Mouse (Mus musculus) limb, embryonic 12.5 days (tissue): ENCODE data around the gene Efemp1. TPM values are rescaled to one million over a fixed set of nuclear protein-coding genes. Genes with fewer than 3 reads are reported as not detected.
A peak's percentile ranks its signal among the peaks of the same experiment; 100 is the strongest.

Experiments
- ATAC-seq: fragments of 200-750 bp; cut with Nextera tagmentation; 2 replicates; pipeline ENCODE4 v1.8.0; 2017; ENCODE audit warnings: low read depth, moderate TSS enrichment; ENCODE audit not compliant: insufficient number of reproducible peaks, insufficient read depth, low FRiP score, low TSS enrichment
- H3K27ac ChIP-seq: fragments of 300-500 bp; sonication (generic); 2 replicates; pipeline ENCODE4 v1.5.1; 2016; ENCODE audit warnings: mild to moderate bottlenecking, moderate library complexity
- H3K27me3 ChIP-seq: fragments of 300-500 bp; sonication (generic); 2 replicates; pipeline ENCODE4 v1.6.1; 2016; ENCODE audit warnings: mild to moderate bottlenecking, moderate library complexity
- H3K36me3 ChIP-seq: fragments of 300-500 bp; sonication (generic); 2 replicates; pipeline ENCODE4 v1.6.1; 2016; ENCODE audit warnings: mild to moderate bottlenecking, moderate library complexity
- H3K4me1 ChIP-seq: fragments of 300-500 bp; sonication (generic); replicated peaks from 2 replicates; pipeline ENCODE4 v1.6.1; 2016
- H3K4me2 ChIP-seq: fragments of 300-500 bp; sonication (generic); 2 replicates; pipeline ENCODE4 v1.6.1; 2016; ENCODE audit warnings: mild to moderate bottlenecking, moderate library complexity
- H3K4me3 ChIP-seq: fragments of 300-500 bp; sonication (generic); replicated peaks from 2 replicates; pipeline ENCODE4 v1.5.1; 2016; ENCODE audit warnings: mild to moderate bottlenecking
- H3K9ac ChIP-seq: fragments of 300-500 bp; sonication (generic); replicated peaks from 2 replicates; pipeline ENCODE4 v1.6.1; 2016; ENCODE audit warnings: mild to moderate bottlenecking, moderate library complexity
- H3K9me3 ChIP-seq: fragments of 300-500 bp; sonication (generic); 2 replicates; pipeline ENCODE4 v1.6.1; 2016; ENCODE audit warnings: mild to moderate bottlenecking, moderate library complexity
- WGBS: fragments of 180-500 bp; shearing (Covaris S2); methylation state at CpG from one replicate; pipeline ENCODE4 v1.1.7; 2016; 5-methylcytosine and 5-hydroxymethylcytosine counted together
- polyA plus RNA-seq: library from polyadenylated mRNA; unstranded; fragments of >200 nt; fragmentation: Nextera tagmentation; extraction: Ambion mirVana; gene quantifications from 2 replicates; pipeline ENCODE4 v1.2.1, GENCODE M21; 2016

The Efemp1 gene
- polyA plus RNA-seq, 1 experiment from 2014 or later = 17.3 TPM

DNA sequence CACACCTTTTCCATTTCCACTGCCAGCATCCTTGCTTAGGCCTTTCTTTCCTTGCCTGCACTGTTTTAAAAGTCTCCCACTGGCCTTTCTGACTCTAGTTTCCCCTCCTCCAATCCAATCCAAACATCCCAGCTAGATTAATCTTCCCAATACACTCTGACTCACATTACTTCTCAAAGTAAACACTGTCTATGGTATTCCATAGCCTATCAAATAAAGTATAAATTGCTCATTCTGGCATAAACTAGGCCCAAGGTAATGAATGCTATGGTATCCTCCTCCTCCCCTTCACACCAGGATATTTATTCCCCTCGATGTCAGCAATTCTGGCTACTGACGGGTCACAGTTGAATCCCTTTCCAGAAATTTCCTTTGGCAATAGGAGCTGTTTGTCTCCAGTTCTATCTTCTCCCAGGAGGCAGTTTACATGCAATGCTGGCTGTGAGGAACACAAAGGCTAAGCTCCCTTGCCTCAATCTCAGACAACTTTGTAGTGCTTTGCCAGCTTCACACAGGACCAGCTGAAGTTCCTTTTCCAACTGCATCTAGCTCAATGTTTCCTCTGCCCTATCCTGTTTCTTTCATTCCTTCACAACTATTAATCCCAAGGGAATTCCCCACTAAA is 98.7 kb downstream of the Efemp1 start:
- Histone ChIP-seq H3K9ac (no peak overlapping the region), H3K4me1 (peaks cover 16% of the 10 kb centered on the region), H3K27ac (no peak overlapping the region), H3K36me3 (no peaks in the 10 kb centered on the region), H3K27me3 (no peaks in the 10 kb centered on the region; the same call in 1 of the 2 replicates), H3K9me3 (no peaks in the 10 kb centered on the region), H3K4me2 (no peak overlapping the region), H3K4me3 (no peak overlapping the region)
- ATAC-seq = no peak
- WGBS = 77% methylated on average over 2 of the region's 2 CpGs

DNA sequence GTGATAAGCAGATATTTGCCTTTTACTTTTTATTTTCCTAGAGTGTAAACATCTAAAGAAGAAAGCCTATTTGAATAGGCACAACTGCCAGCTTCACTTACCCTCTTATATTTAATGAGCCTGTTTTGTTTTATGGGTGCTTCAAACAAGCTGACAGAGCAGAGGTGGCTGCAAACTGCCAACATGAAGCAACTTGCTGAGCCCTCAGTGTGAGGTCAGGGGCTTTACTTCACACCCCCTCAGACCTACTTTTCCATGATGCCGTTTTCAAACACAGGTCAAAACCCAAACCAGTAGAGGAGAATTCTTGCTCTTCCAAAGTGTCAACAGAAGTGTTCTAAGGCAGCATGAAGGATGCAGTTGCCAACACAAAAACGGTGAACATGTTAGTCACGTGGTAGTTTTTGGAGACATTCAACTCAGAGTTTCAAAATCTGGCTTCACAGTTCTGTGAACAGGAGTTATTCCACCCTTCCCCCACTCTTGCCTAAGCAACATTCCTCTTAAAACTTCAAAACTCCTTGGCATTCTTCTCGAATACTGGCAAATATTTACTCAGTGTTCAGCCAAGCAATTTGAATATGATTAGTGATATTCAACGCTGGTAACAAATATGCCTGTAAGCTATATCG is 101.8 kb downstream of the Efemp1 start:
- 55% methylated on average over 6 of the region's 6 CpGs for WGBS
- Histone ChIP-seq H3K27me3 (no peaks in the 10 kb centered on the region; the same call in 1 of the 2 replicates), H3K4me3 (no peak overlapping the region), H3K9me3 (no peaks in the 10 kb centered on the region), H3K27ac (peak overlapping the region; percentile 45), H3K4me1 (peaks cover 16% of the 10 kb centered on the region), H3K9ac (no peak overlapping the region), H3K4me2 (peak overlapping the region; percentile 23; the same call in 1 of the 2 replicates), H3K36me3 (no peaks in the 10 kb centered on the region)
- no peak; the same call in 1 of the 2 replicates for ATAC-seq

DNA sequence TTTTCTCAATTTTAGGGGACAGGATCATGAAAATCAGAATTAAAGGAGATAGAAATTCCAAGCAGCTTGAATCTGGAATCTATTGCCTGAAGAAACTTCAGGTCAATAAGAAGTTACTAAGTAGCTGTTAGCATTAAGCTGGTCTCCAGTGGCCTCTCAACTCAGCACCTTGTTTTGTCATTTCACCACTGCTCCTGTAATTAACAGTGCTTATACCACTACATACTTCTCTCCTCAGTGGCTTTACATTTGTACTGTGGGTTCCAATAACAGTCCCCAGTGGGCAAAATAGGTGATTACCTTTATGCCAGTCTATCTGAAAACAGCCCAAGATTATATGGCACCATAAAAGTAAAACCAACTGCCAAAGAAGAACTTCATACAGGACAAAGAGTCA is 102.3 kb downstream of the Efemp1 start:
- H3K36me3 ChIP-seq = no peaks in the 10 kb centered on the region
- no peaks in the 10 kb centered on the region; the same call in 1 of the 2 replicates for H3K27me3 ChIP-seq

DNA sequence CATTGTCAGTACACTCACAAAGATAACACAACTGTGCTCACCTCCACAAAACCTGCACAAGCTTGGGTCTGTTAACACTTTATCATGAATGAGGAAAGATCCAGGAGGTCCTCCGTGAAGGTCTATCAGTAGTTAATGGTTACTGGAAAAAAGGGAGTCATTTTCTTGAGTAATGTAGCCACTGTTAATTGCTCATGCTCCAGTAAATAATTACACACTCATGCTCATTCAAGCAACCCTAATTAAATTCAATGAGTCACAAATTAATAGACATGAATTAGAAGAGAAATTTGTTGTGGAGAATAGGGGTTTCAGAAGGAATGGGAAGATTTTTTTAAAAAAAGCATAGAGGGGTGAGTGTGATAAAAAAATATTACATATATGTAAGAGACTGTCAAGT is 108.4 kb downstream of the Efemp1 start:
- no peak overlapping the region for H3K4me3 ChIP-seq
- H3K4me1 ChIP-seq = no peaks in the 10 kb centered on the region
- H3K36me3 ChIP-seq = no peaks in the 10 kb centered on the region
- 78% methylated on average over 1 of the region's 1 CpGs for WGBS
- no peak for ATAC-seq
- H3K9me3 ChIP-seq = 0 out of 2 replicates have a peak, but pooled peaks cover 3% of the 10 kb centered on the region
- no peak overlapping the region for H3K9ac ChIP-seq
- H3K27ac ChIP-seq = no peak overlapping the region
- H3K4me2 ChIP-seq = no peak overlapping the region
- H3K27me3 ChIP-seq = no peaks in the 10 kb centered on the region

More for the DNA sequence above, 102.3 kb downstream of the Efemp1 start:
- peak overlapping the region; percentile 45; the same call in 1 of the 2 replicates for H3K27ac ChIP-seq
- H3K4me2 ChIP-seq = peak overlapping the region; percentile 23; the same call in 1 of the 2 replicates
- no peak for ATAC-seq
- no peak overlapping the region for H3K9ac ChIP-seq
- no peaks in the 10 kb centered on the region for H3K9me3 ChIP-seq
- H3K4me1 ChIP-seq = peaks cover 16% of the 10 kb centered on the region
- no peak overlapping the region for H3K4me3 ChIP-seq
